Mouse (Mus musculus) mouse trophoblast stem cell (cell line): ENCODE results near the gene Parpbp.

Source experiments
- in situ Hi-C, 2 experiments: fragments of 300-500 bp; cut with MseI, MboI; formaldehyde crosslinking; loops; 2 replicates in 1 of 2; 3 replicates in 1 of 2; pipeline ENCODE4 v1.15.1; 2025

Gene Parpbp

GRCm38 (mm10) chr10:88146707-88147477, at the start of gene Parpbp, which contains the start of gene Nup37:
Gene Parpbp, minus strand, starts transcription at chr10:88146941.
Gene Nup37, plus strand, starts transcription at chr10:88146992.
- in situ Hi-C loops, result no loop called here

DNA sequence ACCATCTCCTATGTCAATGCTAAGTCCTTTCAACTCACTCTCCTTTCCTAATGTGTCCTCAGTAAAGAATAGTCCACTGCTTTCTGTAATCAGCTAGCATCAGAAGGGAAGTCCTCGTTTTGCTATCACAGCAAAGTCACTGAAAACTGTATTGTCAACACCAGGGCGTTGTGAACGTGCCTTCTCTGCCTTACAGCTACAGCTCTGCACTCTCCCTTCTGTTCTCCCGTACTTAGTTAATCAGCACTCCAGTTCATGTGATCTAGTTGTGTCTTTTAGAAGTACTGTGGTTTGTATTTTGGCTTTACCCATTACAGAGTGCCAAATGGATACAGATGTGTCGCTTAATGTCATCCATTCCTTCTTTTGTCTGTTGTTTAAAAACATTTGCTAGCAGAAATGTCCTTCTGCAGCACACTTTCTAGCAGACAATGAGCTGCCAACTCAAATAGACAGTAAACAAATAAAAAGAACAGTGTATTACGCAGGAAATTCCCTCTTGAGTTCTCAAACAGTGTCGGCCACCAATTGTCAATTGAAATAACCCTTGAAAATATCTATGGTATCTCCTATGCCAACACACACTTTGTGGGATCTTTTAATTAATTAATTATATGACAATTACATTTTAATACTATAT, 20.8 kb upstream of the Parpbp start:
- in situ Hi-C loops, result no loop called here

DNA sequence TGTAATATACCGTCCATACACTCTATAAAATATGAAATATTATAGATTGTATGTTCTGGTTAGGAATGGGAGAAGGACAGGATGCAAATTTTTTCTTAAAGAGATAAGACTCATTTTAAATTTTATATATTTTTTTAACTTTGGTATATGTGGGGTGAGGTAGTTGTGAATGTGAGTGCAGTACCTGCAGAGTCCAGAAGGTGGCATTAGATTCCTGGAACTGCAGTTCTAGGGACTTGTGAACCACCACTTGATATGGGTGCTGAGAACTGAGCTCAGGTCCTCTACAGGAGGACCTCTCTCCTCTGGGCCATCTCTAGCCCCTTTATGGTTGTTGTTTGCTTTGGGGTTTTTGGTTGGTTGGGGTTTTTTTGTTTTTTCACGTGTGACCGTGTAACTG, 19.4 kb upstream of the Parpbp start:
- in situ Hi-C loops, result no loop called here

DNA sequence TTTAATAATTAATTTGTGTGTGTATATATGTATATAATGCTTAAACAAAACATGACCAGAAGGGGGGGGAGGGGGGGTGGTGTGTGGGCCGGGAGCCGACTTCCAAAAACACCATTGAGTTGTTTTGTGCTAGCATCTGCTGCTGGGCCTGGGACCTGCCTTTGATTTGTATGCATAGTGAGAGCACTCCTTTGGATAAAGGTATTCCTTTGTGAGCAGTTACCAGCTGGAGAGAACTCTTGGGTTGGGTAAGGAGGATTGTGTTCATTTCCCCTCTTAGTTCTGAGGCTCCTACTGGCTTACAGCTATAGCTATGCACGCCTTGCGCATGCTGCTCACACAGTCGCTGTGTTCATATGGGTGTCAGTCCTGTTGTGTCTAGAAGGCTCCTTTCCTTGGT, 15.9 kb upstream of the Parpbp start:
- in situ Hi-C loops, result no loop called here

DNA sequence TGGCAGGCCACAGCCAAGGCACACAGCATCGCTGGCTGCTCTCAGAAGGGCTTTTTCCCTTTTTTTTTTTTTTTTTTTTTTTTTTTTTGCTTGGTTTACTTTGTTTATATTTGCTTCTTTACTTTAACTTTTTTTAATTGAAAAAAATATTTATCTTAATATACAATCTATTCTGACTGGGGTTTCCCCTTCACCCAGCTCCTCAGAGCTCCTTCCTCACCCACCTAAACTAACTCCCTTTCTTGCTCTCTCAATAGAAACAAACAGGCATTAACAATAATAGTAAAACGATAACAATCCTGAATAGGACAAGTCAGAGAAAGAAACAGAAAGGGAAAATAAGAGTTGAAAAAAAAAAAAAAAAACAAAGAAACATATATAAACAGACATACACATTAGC, 15.4 kb upstream of the Parpbp start:
- in situ Hi-C loops, result no loop called here

- in situ Hi-C loops, result no loop called here
Measured at GRCm38 (mm10) chr10:88151658-88152057, 4.9 kb upstream of the Parpbp start.

- in situ Hi-C loops, result no loop called here
Measured at GRCm38 (mm10) chr10:88150381-88150780, 3.6 kb upstream of the Parpbp start.

GRCm38 (mm10) chr10:88146187-88146586, 554 bp downstream of the Parpbp start:
- in situ Hi-C loops, result no loop called here

DNA sequence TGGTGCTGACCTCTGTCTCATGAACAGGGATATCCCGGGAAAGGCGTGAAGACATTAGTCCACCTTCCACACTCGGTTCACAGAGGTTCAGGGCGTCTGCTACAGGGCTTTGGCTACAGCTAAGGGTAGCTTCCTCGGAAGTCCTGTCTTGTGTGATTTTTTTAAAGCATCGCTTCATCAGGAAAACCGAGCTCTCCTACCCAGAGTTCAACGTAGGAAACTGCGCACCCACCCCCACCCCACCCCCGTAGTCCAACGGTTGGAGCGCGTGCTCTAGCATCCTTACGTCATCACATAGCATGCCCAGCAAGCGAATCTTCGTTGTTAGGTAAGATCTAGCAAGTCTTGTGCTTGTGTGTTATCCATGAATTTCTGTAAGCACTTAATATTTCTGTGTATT, 11.1 kb downstream of the Parpbp start:
- in situ Hi-C loops, result no loop called here

- in situ Hi-C loops, result no loop called here
Measured at GRCm38 (mm10) chr10:88119721-88120120, 27.0 kb downstream of the Parpbp start.

DNA sequence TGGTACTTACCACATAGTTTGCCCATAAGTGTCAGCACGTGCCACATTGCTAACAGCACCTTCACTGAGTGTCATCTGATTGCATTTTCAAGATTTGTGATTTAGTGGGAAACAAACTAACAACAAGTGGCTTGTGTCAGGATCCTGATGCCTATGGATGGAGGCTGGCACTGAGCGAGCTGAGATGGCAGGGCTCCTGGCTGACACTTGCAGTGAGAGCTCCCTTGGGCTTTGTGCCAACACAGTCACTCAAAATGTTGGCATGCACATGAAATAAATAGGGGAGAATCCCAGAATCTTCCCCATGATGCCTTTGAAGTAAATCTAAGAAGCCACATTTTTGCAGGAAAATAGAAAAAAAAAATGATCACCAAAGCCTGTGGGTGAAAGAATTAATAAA, 33.5 kb downstream of the Parpbp start:
- in situ Hi-C loops, result no loop called here

DNA sequence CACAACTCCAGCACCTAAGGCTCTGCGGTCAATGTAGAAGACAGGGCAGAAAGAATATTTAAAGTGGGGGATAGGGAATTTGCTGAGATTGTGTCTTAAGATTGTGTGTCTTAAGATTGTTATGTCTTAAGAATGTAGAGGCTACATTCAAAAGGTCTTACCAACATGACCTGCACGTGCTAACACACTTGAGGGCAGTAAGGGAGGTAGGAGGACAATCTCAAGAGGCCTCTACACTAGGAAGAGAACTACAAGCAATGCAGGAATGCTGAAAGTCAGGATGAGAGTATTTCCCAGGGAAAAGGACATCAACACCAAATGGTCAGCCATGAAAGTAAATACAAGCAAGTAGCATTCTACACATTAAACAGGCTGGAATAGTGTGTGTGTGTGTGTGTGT, 40.6 kb downstream of the Parpbp start:
- in situ Hi-C loops, result no loop called here

GRCm38 (mm10) chr10:88090772-88091171, 56.0 kb downstream of the Parpbp start, which contains the start of gene Pmch:
Gene Pmch, plus strand, starts transcription at chr10:88091072.
- in situ Hi-C loops, result no loop called here

- in situ Hi-C loops, result no loop called here
Measured at GRCm38 (mm10) chr10:88067377-88067776, 79.4 kb downstream of the Parpbp start.

GRCm38 (mm10) chr10:88064872-88065271, 81.9 kb downstream of the Parpbp start:
- in situ Hi-C loops, result no loop called here

- in situ Hi-C loops, result no loop called here
Measured at GRCm38 (mm10) chr10:88063436-88063835, 83.3 kb downstream of the Parpbp start.

GRCm38 (mm10) chr10:88056950-88057649, 89.6 kb downstream of the Parpbp start:
- in situ Hi-C loops, result no loop called here

DNA sequence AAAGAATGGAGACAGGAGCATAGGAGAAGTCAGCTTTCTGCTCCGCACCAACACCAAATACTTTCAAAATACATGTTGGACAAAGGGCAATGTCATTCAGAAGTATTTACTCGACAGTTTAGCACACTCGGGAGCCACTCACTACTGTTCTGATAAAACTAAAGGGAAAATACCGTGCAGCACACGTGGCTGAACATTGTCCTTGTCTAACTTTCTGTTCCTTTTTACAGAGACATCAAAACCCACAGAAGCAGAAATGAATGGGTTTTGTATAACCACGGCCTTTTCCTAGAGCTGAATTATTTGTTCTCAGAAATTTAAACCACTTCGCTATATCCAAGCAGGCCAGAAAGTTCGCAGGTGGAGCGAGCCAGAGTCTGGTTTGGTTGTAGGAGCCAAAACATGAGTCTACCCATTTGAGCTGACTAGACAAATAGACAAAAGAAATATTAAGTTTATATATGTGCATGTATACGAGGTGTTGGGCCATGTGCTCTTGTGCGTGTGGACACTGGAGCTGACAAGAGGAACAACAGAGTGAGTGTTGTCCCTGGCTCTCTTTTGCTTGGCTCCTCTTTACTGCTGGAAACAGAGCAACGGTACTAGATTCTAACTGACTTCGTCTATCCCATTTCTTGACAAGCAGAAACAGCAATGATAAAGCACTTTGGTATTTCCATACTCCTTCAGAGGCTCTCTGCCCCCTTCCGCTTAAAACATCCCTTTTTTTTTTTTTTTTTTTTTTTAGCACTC, 92.3 kb downstream of the Parpbp start:
- in situ Hi-C loops, result no loop called here

DNA sequence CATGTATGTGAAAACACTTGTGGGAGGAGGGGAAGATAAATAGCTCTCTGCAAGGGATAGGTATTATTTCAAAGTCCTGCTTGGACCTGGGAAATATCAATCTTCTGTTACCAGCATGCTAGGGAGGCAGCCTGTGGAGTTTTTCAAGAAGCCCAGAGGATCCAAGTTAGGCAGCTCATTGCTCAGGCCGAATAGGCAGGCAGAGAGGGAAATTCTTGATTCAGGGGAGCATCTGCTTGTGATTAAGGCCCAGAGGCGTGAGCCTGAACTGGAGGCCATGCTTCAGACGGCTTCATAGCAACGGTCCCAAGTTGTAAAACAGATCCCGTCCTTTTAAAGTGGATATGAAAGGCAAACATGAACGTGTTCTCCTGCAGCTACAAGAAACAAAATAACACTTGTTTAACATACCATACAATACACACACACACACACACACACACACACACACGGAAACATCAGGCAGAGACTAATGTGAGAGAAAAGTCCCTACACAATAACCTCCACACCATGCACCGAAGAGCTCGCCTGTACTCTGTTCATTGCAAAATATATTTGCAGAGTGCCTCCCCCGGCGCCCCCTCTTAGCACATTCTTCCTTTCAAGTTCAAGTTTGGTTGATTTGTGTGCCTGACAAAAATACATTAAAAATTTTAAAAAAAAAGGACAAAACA, 100.5 kb downstream of the Parpbp start:
- in situ Hi-C loops, result no loop called here

DNA sequence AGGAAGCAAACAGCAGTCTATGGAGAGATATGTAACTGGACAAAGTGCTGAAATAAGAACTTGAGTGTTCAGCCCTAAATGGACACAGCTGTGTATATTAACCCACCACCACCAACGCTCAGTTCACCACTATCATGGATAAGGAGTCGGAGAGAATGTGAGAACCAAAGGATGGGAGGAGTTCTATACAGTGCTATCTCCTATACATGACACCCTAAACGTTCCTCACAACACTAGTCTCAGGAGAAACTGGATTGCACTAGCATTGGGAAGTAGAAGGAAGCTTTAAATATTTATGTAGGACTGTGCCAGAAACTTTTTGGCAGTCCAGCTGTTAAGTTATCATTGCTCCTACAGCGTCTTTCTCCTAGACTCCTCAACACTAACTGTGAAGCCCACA, 102.4 kb downstream of the Parpbp start:
- in situ Hi-C loops, result no loop called here
